Mouse (Mus musculus): Measurements from ENCODE around the gene Tceal9. TPM values are rescaled to one million over a fixed set of nuclear protein-coding genes. Genes with fewer than 3 reads are reported as not detected.

Gene Tceal9
- polyA plus RNA-seq, 1 experiment: 3.0 TPM

GRCm38 (mm10) chrX:136277577-136277976 lies 32.7 kb downstream of the Tceal9 start:
- Histone ChIP-seq H3K27me3 (ENCODE audit: control insufficient read depth, insufficient read depth, low read length) (no peaks in the 10 kb centered on the region), H3K4me1 (ENCODE audit: control insufficient read depth, insufficient read depth, insufficient read length, low read length) (no peaks in the 10 kb centered on the region), H3K4me3 (ENCODE audit: low read depth, low read length) (no peak overlapping the region), H3K36me3 (ENCODE audit: control insufficient read depth, insufficient read depth, low read length) (no peaks in the 10 kb centered on the region), H3K27ac (ENCODE audit: insufficient read depth, low read depth, low read length) (no peak overlapping the region)
- WGBS: 87% methylated on average over 7 of the region's 7 CpGs
- TF ChIP-seq CTCF (IDR thresholded peaks at IDR 0.05; ENCODE audit: extremely low read depth, insufficient read length, insufficient replicate concordance, low read depth, low read length) (no peak), POLR2A (IDR thresholded peaks at IDR 0.05; ENCODE audit: low read depth, low read length) (no peak)

- Histone ChIP-seq H3K4me1 (ENCODE audit: control insufficient read depth, insufficient read depth, insufficient read length, low read length) (no peaks in the 10 kb centered on the region), H3K27ac (ENCODE audit: insufficient read depth, low read depth, low read length) (no peak overlapping the region), H3K4me3 (ENCODE audit: low read depth, low read length) (no peak overlapping the region), H3K36me3 (ENCODE audit: control insufficient read depth, insufficient read depth, low read length) (no peaks in the 10 kb centered on the region), H3K27me3 (ENCODE audit: control insufficient read depth, insufficient read depth, low read length) (no peaks in the 10 kb centered on the region)
- TF ChIP-seq POLR2A (IDR thresholded peaks at IDR 0.05; ENCODE audit: low read depth, low read length) (no peak), CTCF (IDR thresholded peaks at IDR 0.05; ENCODE audit: extremely low read depth, insufficient read length, insufficient replicate concordance, low read depth, low read length) (no peak)
These were observed 33.5 kb downstream of the Tceal9 start for GRCm38 (mm10) chrX:136278401-136278800.

GRCm38 (mm10) chrX:136279410-136279809 lies 34.5 kb downstream of the Tceal9 start:
- no peaks in the 10 kb centered on the region for H3K4me1 ChIP-seq (ENCODE audit: control insufficient read depth, insufficient read depth, insufficient read length, low read length)
- H3K27ac ChIP-seq (ENCODE audit: insufficient read depth, low read depth, low read length): no peak overlapping the region
- no peaks in the 10 kb centered on the region for H3K27me3 ChIP-seq (ENCODE audit: control insufficient read depth, insufficient read depth, low read length)
- WGBS: 90% methylated on average over 5 of the region's 5 CpGs
- H3K4me3 ChIP-seq (ENCODE audit: low read depth, low read length): no peak overlapping the region
- TF ChIP-seq POLR2A (IDR thresholded peaks at IDR 0.05; ENCODE audit: low read depth, low read length) (no peak), CTCF (IDR thresholded peaks at IDR 0.05; ENCODE audit: extremely low read depth, insufficient read length, insufficient replicate concordance, low read depth, low read length) (no peak)
- H3K36me3 ChIP-seq (ENCODE audit: control insufficient read depth, insufficient read depth, low read length): no peaks in the 10 kb centered on the region

GRCm38 (mm10) chrX:136290817-136291281 lies 46.0 kb downstream of the Tceal9 start:
- Histone ChIP-seq H3K4me3 (ENCODE audit: low read depth, low read length) (no peak overlapping the region), H3K27me3 (ENCODE audit: control insufficient read depth, insufficient read depth, low read length) (no peaks in the 10 kb centered on the region), H3K27ac (ENCODE audit: insufficient read depth, low read depth, low read length) (no peak overlapping the region), H3K36me3 (ENCODE audit: control insufficient read depth, insufficient read depth, low read length) (no peaks in the 10 kb centered on the region), H3K4me1 (ENCODE audit: control insufficient read depth, insufficient read depth, insufficient read length, low read length) (no peaks in the 10 kb centered on the region)
- 42% methylated on average over 8 of the region's 8 CpGs for WGBS
- TF ChIP-seq CTCF (IDR thresholded peaks at IDR 0.05; ENCODE audit: extremely low read depth, insufficient read length, insufficient replicate concordance, low read depth, low read length) (no peak), POLR2A (IDR thresholded peaks at IDR 0.05; ENCODE audit: low read depth, low read length) (no peak)

Other genes starting within 250 kb of the Tceal9 start
- 0.18 TPM in 1 of 2 replicates, not detected in the other for gene Arxes1, start 211.7 kb upstream of the Tceal9 start, polyA plus RNA-seq (2012; rRNA removed)
- 0.52 and 0.72 TPM in 2 replicates for gene Bex2, start 176.8 kb upstream of the Tceal9 start, polyA plus RNA-seq (2012; rRNA removed)
- not detected in 2 replicates for gene Nxf3, start 159.8 kb upstream of the Tceal9 start, polyA plus RNA-seq (2012; rRNA removed)
- 0.20 TPM in 1 of 2 replicates, not detected in the other for gene Bex4, start 106.1 kb upstream of the Tceal9 start, polyA plus RNA-seq (2012; rRNA removed)
- gene Tceal8, start 72.7 kb upstream of the Tceal9 start, polyA plus RNA-seq (2012; rRNA removed): 0.08 and 0.61 TPM in 2 replicates
- gene Tceal5, start 41.2 kb upstream of the Tceal9 start, polyA plus RNA-seq (2012; rRNA removed): 0.15 TPM in 1 of 2 replicates, not detected in the other
- not detected in 2 replicates for gene Tceal7, start 30.3 kb upstream of the Tceal9 start, polyA plus RNA-seq (2012; rRNA removed)
- 0.15 and 1.9 TPM in 2 replicates for gene Bex1, start 29.6 kb upstream of the Tceal9 start, polyA plus RNA-seq (2012; rRNA removed)
- gene Bex3, start 25.2 kb downstream of the Tceal9 start, polyA plus RNA-seq (2012; rRNA removed): 5.2 and 8.6 TPM in 2 replicates